Mouse (Mus musculus): ENCODE data around the gene Klc4.

- TF ChIP-seq TBP (IDR thresholded peaks at IDR 0.05; ENCODE audit: low read depth, low read length), result no peak
- no peak for TF ChIP-seq RCOR1 (IDR thresholded peaks at IDR 0.05; ENCODE audit: low read depth, low read length)
- TF ChIP-seq GABPA (IDR thresholded peaks at IDR 0.05; ENCODE audit: low read depth, low read length), result no peak
- TF ChIP-seq EP300 (IDR thresholded peaks at IDR 0.05; ENCODE audit: low read depth in 1 of 2, low read length in 2 of 2), result no peak
- no peak for TF ChIP-seq CTCF (IDR thresholded peaks at IDR 0.05 in 2 of 3, conservative IDR thresholded peaks at IDR 0.05 in 1 of 3; ENCODE audit: control insufficient read depth in 1 of 3, insufficient read depth in 1 of 3, low read depth in 2 of 3, low read length in 3 of 3, poor library complexity in 1 of 3, severe bottlenecking in 1 of 3)
These were observed 28.0 kb downstream of the Klc4 start for GRCm38 (mm10) chr17:46617799-46618198.
